34 mouse cellular contexts compared by ENCODE assay signal in the genomic region with DNA sequence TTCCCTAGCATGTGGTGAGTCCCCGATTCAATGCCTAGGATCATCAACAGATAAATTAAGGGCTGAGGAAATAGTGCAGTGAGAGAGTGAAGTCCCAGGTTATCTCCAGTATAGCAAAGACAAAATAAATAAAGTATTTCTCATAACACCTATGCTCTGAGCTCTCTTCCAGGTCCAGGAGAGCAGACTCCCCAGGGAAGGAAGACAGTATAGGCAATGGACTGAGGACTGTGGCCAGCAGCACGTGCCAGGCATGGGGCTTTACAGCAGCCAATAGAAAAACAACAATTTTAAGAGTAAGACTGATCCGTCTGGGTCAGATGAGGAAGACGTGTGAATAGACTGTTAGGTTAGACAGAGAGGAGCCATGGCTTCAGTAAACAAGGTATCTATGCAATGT.
"Had no signal": no experiment of that assay in that cellular context is flagged by ENCODE, and none has a peak within 500 bp of the region (broad histone marks: within the 10 kb centered on the region; RNA-seq: fewer than 3 reads in every experiment).

No protein-coding gene starts in this region.

- H3K9ac ChIP-seq: heart, embryonic 12.5 days; heart, embryonic 13.5 days; heart, embryonic 15.5 days; hindbrain, embryonic 12.5 days; hindbrain, embryonic 13.5 days; hindbrain, embryonic 14.5 days; hindbrain, embryonic 15.5 days; intestine, embryonic 15.5 days; kidney, embryonic 15.5 days had no signal

- H3K27ac ChIP-seq: heart, embryonic 10.5 days; heart, embryonic 13.5 days; heart, embryonic 15.5 days; hindbrain, embryonic 10.5 days; hindbrain, embryonic 12.5 days; hindbrain, embryonic 13.5 days; hindbrain, embryonic 14.5 days; hindbrain, embryonic 15.5 days; hindbrain, postnatal 0 days; intestine, embryonic 15.5 days; kidney, embryonic 15.5 days; kidney, postnatal 0 days; layer of hippocampus, adult 2 months had no signal

- H3K9me3 ChIP-seq: heart, embryonic 10.5 days; heart, embryonic 12.5 days; heart, embryonic 13.5 days; heart, embryonic 15.5 days; hindbrain, embryonic 10.5 days; hindbrain, embryonic 12.5 days; hindbrain, embryonic 13.5 days; hindbrain, embryonic 15.5 days; intestine, embryonic 15.5 days; kidney, embryonic 15.5 days had no signal

- H3K27me3 ChIP-seq: heart, embryonic 12.5 days; heart, embryonic 13.5 days; heart, embryonic 15.5 days; hindbrain, embryonic 12.5 days; hindbrain, embryonic 13.5 days; hindbrain, embryonic 15.5 days; intestine, embryonic 15.5 days; kidney, embryonic 15.5 days had no signal

- H3K4me1 ChIP-seq: heart, embryonic 10.5 days; heart, embryonic 12.5 days; heart, embryonic 15.5 days; hindbrain, embryonic 10.5 days; hindbrain, embryonic 12.5 days; hindbrain, embryonic 13.5 days; intestine, embryonic 15.5 days; kidney, embryonic 15.5 days had no signal

- H3K36me3 ChIP-seq: heart, embryonic 10.5 days; heart, embryonic 12.5 days; heart, embryonic 13.5 days; heart, embryonic 15.5 days; hindbrain, embryonic 12.5 days; hindbrain, embryonic 15.5 days; intestine, embryonic 15.5 days; kidney, embryonic 15.5 days had no signal

- ATAC-seq: hindbrain, embryonic 16.5 days; hindbrain, postnatal 0 days; inflammation-experienced regulatory T-cells, adult 6 months; intestine, embryonic 15.5 days; intestine, embryonic 16.5 days; intestine, postnatal 0 days had no signal

- H3K4me2 ChIP-seq: heart, embryonic 12.5 days; heart, embryonic 13.5 days; heart, embryonic 15.5 days; hindbrain, embryonic 12.5 days; hindbrain, embryonic 13.5 days; hindbrain, embryonic 14.5 days; hindbrain, embryonic 15.5 days; intestine, embryonic 15.5 days; kidney, embryonic 15.5 days had no signal

- DNase-seq: heart, postnatal 10 days; heart, postnatal 14 days; heart, postnatal 36 days; heart, postnatal 4 days; kidney, adult 11 months; kidney, adult 18-20 months; kidney, adult 2 months; kidney, adult 8-10 months; kidney, adult 9 months; kidney, postnatal 10 days; kidney, postnatal 14 days; kidney, postnatal 25 days; kidney, postnatal 36 days; kidney, postnatal 4 days; layer of hippocampus, adult 9-11 months; layer of hippocampus, postnatal 36 days had no signal

- H3K4me3 ChIP-seq: heart, embryonic 10.5 days; heart, embryonic 12.5 days; heart, embryonic 13.5 days; heart, embryonic 15.5 days; hindbrain, embryonic 10.5 days; hindbrain, embryonic 12.5 days; hindbrain, embryonic 13.5 days; hindbrain, embryonic 15.5 days; intestine, embryonic 15.5 days; kidney, embryonic 15.5 days; layer of hippocampus, adult 2 months had no signal
